Mouse (Mus musculus) hindbrain, embryonic 10.5 days (tissue): Measurements from ENCODE around the gene Kctd5. TPM values are rescaled to one million over a fixed set of nuclear protein-coding genes. Genes with fewer than 3 reads are reported as not detected.
"Not testable (repeated sequence)": the region's sequence is repeated elsewhere in the genome, so short reads cannot be mapped to it uniquely, and the experiment has no call there.

Experiments used
- DNase-seq: peaks from one replicate; pipeline ENCODE4 v3.0.0-alpha.2; 2017; ENCODE audit warnings: low spot score
- H3K27ac ChIP-seq: fragments of 300-500 bp; sonication (generic); 2 replicates; pipeline ENCODE4 v1.5.1; 2016; ENCODE audit warnings: mild to moderate bottlenecking, moderate library complexity
- H3K27me3 ChIP-seq: fragments of 300-500 bp; sonication (generic); 2 replicates; pipeline ENCODE4 v1.6.1; 2016; ENCODE audit warnings: mild to moderate bottlenecking; ENCODE audit not compliant: poor library complexity, insufficient read depth, severe bottlenecking
- H3K36me3 ChIP-seq: fragments of 300-500 bp; sonication (generic); 2 replicates; pipeline ENCODE4 v1.6.1; 2016; ENCODE audit warnings: mild to moderate bottlenecking, moderate library complexity
- H3K4me1 ChIP-seq: fragments of 300-500 bp; sonication (generic); replicated peaks from 2 replicates; pipeline ENCODE4 v1.6.1; 2016; ENCODE audit warnings: mild to moderate bottlenecking
- H3K4me3 ChIP-seq: fragments of 300-500 bp; sonication (generic); 2 replicates; pipeline ENCODE4 v1.5.1; 2016; ENCODE audit warnings: mild to moderate bottlenecking, moderate library complexity
- H3K9me3 ChIP-seq: fragments of 300-500 bp; sonication (generic); 2 replicates; pipeline ENCODE4 v1.6.1; 2016; ENCODE audit warnings: mild to moderate bottlenecking, moderate library complexity
- WGBS: fragments of 180-500 bp; shearing (Covaris S2); methylation state at CpG from one replicate; pipeline ENCODE4 v1.1.7; 2016; 5-methylcytosine and 5-hydroxymethylcytosine counted together
- polyA plus RNA-seq: library from polyadenylated mRNA; unstranded; fragments of >200 nt; fragmentation: Nextera tagmentation; extraction: Ambion mirVana; gene quantifications from 2 replicates; pipeline ENCODE4 v1.2.1, GENCODE M21; 2016

Gene Kctd5
- polyA plus RNA-seq = 90.8 and 93.0 TPM in 2 replicates

- Histone ChIP-seq H3K36me3 (peaks cover 31% of the 10 kb centered on the region), H3K4me3 (peak within 1 kb of the TSS; percentile 82), H3K4me1 (peaks cover 15% of the 10 kb centered on the region), H3K27me3 (no peaks in the 10 kb centered on the region), H3K9me3 (no peaks in the 10 kb centered on the region), H3K27ac (peak within 1 kb of the TSS; percentile 96)
- peak; percentile 97 for DNase-seq
- under 1% methylated on average over 62 of the region's 62 CpGs for WGBS
Observed at GRCm38 (mm10) chr17:24072919-24073696, at the start of gene Kctd5. Kctd5 (minus strand) TSS chr17:24073485.

- no peak for DNase-seq
- 0 out of 2 replicates have a peak, but pooled peaks cover 3% of the 10 kb centered on the region for H3K36me3 ChIP-seq
- no peak overlapping the region for H3K27ac ChIP-seq
- no peaks in the 10 kb centered on the region for H3K4me1 ChIP-seq
- no peak overlapping the region for H3K4me3 ChIP-seq
- H3K9me3 ChIP-seq = no peaks in the 10 kb centered on the region
- WGBS = 92% methylated on average over 3 of the region's 3 CpGs
- no peaks in the 10 kb centered on the region for H3K27me3 ChIP-seq
Observed at GRCm38 (mm10) chr17:24119446-24119845, 46.2 kb upstream of the Kctd5 start.

- Histone ChIP-seq H3K27me3 (no peaks in the 10 kb centered on the region), H3K36me3 (peaks cover 27% of the 10 kb centered on the region), H3K9me3 (no peaks in the 10 kb centered on the region), H3K4me1 (no peaks in the 10 kb centered on the region), H3K4me3 (no peak overlapping the region), H3K27ac (no peak overlapping the region)
- no peak for DNase-seq
- WGBS = 84% methylated on average over 4 of the region's 4 CpGs
Observed at GRCm38 (mm10) chr17:24113031-24113430, 39.7 kb upstream of the Kctd5 start.

GRCm38 (mm10) chr17:24111256-24111655 lies 38.0 kb upstream of the Kctd5 start:
- peaks cover 43% of the 10 kb centered on the region for H3K36me3 ChIP-seq
- no peaks in the 10 kb centered on the region for H3K27me3 ChIP-seq
- H3K4me1 ChIP-seq = no peaks in the 10 kb centered on the region
- no peak overlapping the region for H3K4me3 ChIP-seq
- no peak for DNase-seq
- no peak overlapping the region for H3K27ac ChIP-seq
- 97% methylated on average over 1 of the region's 1 CpGs for WGBS
- H3K9me3 ChIP-seq = no peaks in the 10 kb centered on the region

GRCm38 (mm10) chr17:24108896-24109295 lies 35.6 kb upstream of the Kctd5 start:
- no peak overlapping the region for H3K27ac ChIP-seq
- WGBS = 92% methylated on average over 1 of the region's 1 CpGs
- no peak overlapping the region for H3K4me3 ChIP-seq
- H3K4me1 ChIP-seq = no peaks in the 10 kb centered on the region
- DNase-seq = no peak
- no peaks in the 10 kb centered on the region for H3K9me3 ChIP-seq
- no peaks in the 10 kb centered on the region for H3K27me3 ChIP-seq
- peaks cover 64% of the 10 kb centered on the region for H3K36me3 ChIP-seq

- no peak for DNase-seq
- Histone ChIP-seq H3K4me3 (no peak overlapping the region), H3K4me1 (no peaks in the 10 kb centered on the region), H3K9me3 (no peaks in the 10 kb centered on the region), H3K36me3 (peaks cover 93% of the 10 kb centered on the region), H3K27me3 (no peaks in the 10 kb centered on the region), H3K27ac (no peak overlapping the region)
- WGBS = 89% methylated on average over 2 of the region's 2 CpGs
Observed at GRCm38 (mm10) chr17:24105111-24105510, 31.8 kb upstream of the Kctd5 start.

- Histone ChIP-seq H3K4me3 (no peak overlapping the region), H3K9me3 (no peaks in the 10 kb centered on the region), H3K36me3 (peaks cover 88% of the 10 kb centered on the region), H3K27ac (no peak overlapping the region), H3K27me3 (no peaks in the 10 kb centered on the region), H3K4me1 (no peaks in the 10 kb centered on the region)
- no peak for DNase-seq
- 99% methylated on average over 4 of the region's 4 CpGs for WGBS
Observed at GRCm38 (mm10) chr17:24098354-24098753, 25.1 kb upstream of the Kctd5 start.

- Histone ChIP-seq H3K27ac (no peak overlapping the region), H3K9me3 (no peaks in the 10 kb centered on the region), H3K27me3 (no peaks in the 10 kb centered on the region), H3K36me3 (peaks cover 88% of the 10 kb centered on the region), H3K4me3 (no peak overlapping the region), H3K4me1 (no peaks in the 10 kb centered on the region)
- no peak for DNase-seq
- 96% methylated on average over 1 of the region's 1 CpGs for WGBS
Observed at GRCm38 (mm10) chr17:24090575-24090974, 17.3 kb upstream of the Kctd5 start.

- not testable (repeated sequence) for H3K4me1 ChIP-seq, H3K4me3 ChIP-seq, H3K9me3 ChIP-seq, DNase-seq, H3K27ac ChIP-seq, H3K27me3 ChIP-seq
- 94% methylated on average over 4 of the region's 4 CpGs for WGBS
- peaks cover 70% of the 10 kb centered on the region for H3K36me3 ChIP-seq
Observed at GRCm38 (mm10) chr17:24086399-24086798, 13.1 kb upstream of the Kctd5 start.

GRCm38 (mm10) chr17:24084593-24084992 lies 11.3 kb upstream of the Kctd5 start:
- Histone ChIP-seq H3K4me1 (no peaks in the 10 kb centered on the region), H3K9me3 (no peaks in the 10 kb centered on the region), H3K27ac (no peak overlapping the region), H3K4me3 (no peak overlapping the region), H3K27me3 (no peaks in the 10 kb centered on the region), H3K36me3 (peaks cover 61% of the 10 kb centered on the region)
- DNase-seq = no peak
- 58% methylated on average over 1 of the region's 1 CpGs for WGBS

GRCm38 (mm10) chr17:24077101-24077500 lies 3.8 kb upstream of the Kctd5 start:
- no peak for DNase-seq
- Histone ChIP-seq H3K4me1 (peaks cover 6% of the 10 kb centered on the region), H3K9me3 (no peaks in the 10 kb centered on the region), H3K27me3 (no peaks in the 10 kb centered on the region), H3K36me3 (peaks cover 39% of the 10 kb centered on the region), H3K27ac (no peak overlapping the region), H3K4me3 (no peak overlapping the region)
- WGBS = 90% methylated on average over 2 of the region's 2 CpGs

GRCm38 (mm10) chr17:24069531-24069930 lies 3.8 kb downstream of the Kctd5 start:
- H3K27me3 ChIP-seq = no peaks in the 10 kb centered on the region
- H3K4me1 ChIP-seq = peaks cover 15% of the 10 kb centered on the region
- no peaks in the 10 kb centered on the region for H3K9me3 ChIP-seq
- 90% methylated on average over 3 of the region's 3 CpGs for WGBS
- no peak overlapping the region for H3K4me3 ChIP-seq
- no peak for DNase-seq
- H3K36me3 ChIP-seq = peaks cover 47% of the 10 kb centered on the region
- no peak overlapping the region for H3K27ac ChIP-seq

- no peak overlapping the region for H3K4me3 ChIP-seq
- 91% methylated on average over 5 of the region's 5 CpGs for WGBS
- H3K36me3 ChIP-seq = peaks cover 58% of the 10 kb centered on the region
- H3K9me3 ChIP-seq = no peaks in the 10 kb centered on the region
- DNase-seq = no peak
- no peak overlapping the region for H3K27ac ChIP-seq
- no peaks in the 10 kb centered on the region for H3K27me3 ChIP-seq
- H3K4me1 ChIP-seq = peaks cover 15% of the 10 kb centered on the region
Observed at GRCm38 (mm10) chr17:24068271-24068670, 5.0 kb downstream of the Kctd5 start.
